Mouse (Mus musculus) heart, adult 11 months (tissue): Measurements from ENCODE around the gene St6galnac3.

Experiments
- DNase-seq: peaks from one replicate; pipeline ENCODE4 v3.0.0; 2022

Gene St6galnac3

GRCm38 (mm10) chr3:153267397-153267796 lies 457.6 kb downstream of the St6galnac3 start:
- DNase-seq: no peak

GRCm38 (mm10) chr3:153261985-153262384 lies 463.0 kb downstream of the St6galnac3 start:
- DNase-seq: peak; percentile 83

- peak; percentile 71 for DNase-seq
These were observed 464.6 kb downstream of the St6galnac3 start for GRCm38 (mm10) chr3:153260225-153260933.

- peak; percentile 59 for DNase-seq
These were observed 469.1 kb downstream of the St6galnac3 start for GRCm38 (mm10) chr3:153255910-153256309.

- DNase-seq: peak; percentile 66
These were observed 473.3 kb downstream of the St6galnac3 start for GRCm38 (mm10) chr3:153251653-153252052.

GRCm38 (mm10) chr3:153250598-153251257 lies 474.2 kb downstream of the St6galnac3 start:
- DNase-seq: peak; percentile 95

GRCm38 (mm10) chr3:153248866-153249265 lies 476.1 kb downstream of the St6galnac3 start:
- peak; percentile 68 for DNase-seq

- DNase-seq: peak; percentile 52
These were observed 476.9 kb downstream of the St6galnac3 start for GRCm38 (mm10) chr3:153248029-153248428.

- DNase-seq: peak; percentile 43
These were observed 482.4 kb downstream of the St6galnac3 start for GRCm38 (mm10) chr3:153242524-153242923.

- DNase-seq: no peak
These were observed 483.8 kb downstream of the St6galnac3 start for GRCm38 (mm10) chr3:153241134-153241533.

- DNase-seq: no peak
These were observed 484.6 kb downstream of the St6galnac3 start for GRCm38 (mm10) chr3:153240366-153240765.

- peak; percentile 92 for DNase-seq
These were observed 486.6 kb downstream of the St6galnac3 start for GRCm38 (mm10) chr3:153238381-153238780.

GRCm38 (mm10) chr3:153236262-153236661 lies 488.7 kb downstream of the St6galnac3 start:
- DNase-seq: no peak

- DNase-seq: no peak
These were observed 502.2 kb downstream of the St6galnac3 start for GRCm38 (mm10) chr3:153222611-153223402.

GRCm38 (mm10) chr3:153219391-153219790 lies 505.6 kb downstream of the St6galnac3 start:
- peak; percentile 50 for DNase-seq

- peak; percentile 80 for DNase-seq
These were observed 516.8 kb downstream of the St6galnac3 start for GRCm38 (mm10) chr3:153208186-153208585.

- DNase-seq: peak; percentile 50
These were observed 520.9 kb downstream of the St6galnac3 start for GRCm38 (mm10) chr3:153204046-153204445.

- DNase-seq: peak; percentile 72
These were observed 523.1 kb downstream of the St6galnac3 start for GRCm38 (mm10) chr3:153201835-153202234.

- peak; percentile 74 for DNase-seq
These were observed 524.2 kb downstream of the St6galnac3 start for GRCm38 (mm10) chr3:153200801-153201200.

- DNase-seq: peak; percentile 60
These were observed 524.9 kb downstream of the St6galnac3 start for GRCm38 (mm10) chr3:153200076-153200475.

- DNase-seq: peak; percentile 37
These were observed 525.7 kb downstream of the St6galnac3 start for GRCm38 (mm10) chr3:153199251-153199650.

GRCm38 (mm10) chr3:153198514-153198913 lies 526.5 kb downstream of the St6galnac3 start:
- peak; percentile 39 for DNase-seq

- DNase-seq: peak; percentile 35
These were observed 531.9 kb downstream of the St6galnac3 start for GRCm38 (mm10) chr3:153193025-153193424.
